Comparison of ENCODE assay signal across 8 mouse cellular contexts in the genomic region with DNA sequence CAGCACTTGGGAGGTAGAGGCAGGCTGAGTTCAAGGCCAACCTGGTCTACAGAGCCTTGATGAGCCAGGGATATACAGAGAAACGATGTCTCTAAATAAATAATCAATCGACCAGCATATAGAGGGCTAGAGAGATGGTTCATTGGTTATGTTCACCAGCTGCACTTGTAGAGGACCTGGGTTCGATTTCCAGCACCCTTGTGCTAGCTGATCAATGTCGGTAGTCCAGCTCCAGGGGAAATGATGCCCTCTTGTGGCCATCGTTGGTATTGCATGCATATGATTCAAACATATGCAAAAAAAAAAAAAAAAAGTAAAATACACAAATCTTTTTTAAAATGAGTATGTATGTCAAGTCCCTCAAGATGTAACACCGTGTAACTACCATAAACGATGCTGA. TPM values are rescaled to one million over a fixed set of nuclear protein-coding genes. Genes with fewer than 3 reads are reported as not detected.
DNase-seq lines count a peak whose midpoint lies in the region; ATAC-seq lines count a peak whose summit lies in the region.

No protein-coding gene starts in this region.

- no peak overlapping the region for H3K9ac ChIP-seq in forebrain, embryonic 14.5 days (ENCODE audit: low read length)

- no peaks in the 10 kb centered on the region for H3K36me3 ChIP-seq in forebrain, embryonic 14.5 days (ENCODE audit: control insufficient read depth, insufficient read depth, low read length)

- DNase-seq in ovary, postnatal 14 days (ENCODE audit: low spot score), result peak; percentile 64
- DNase-seq in ovary, postnatal 10 days (ENCODE audit: low spot score), result no peak
- peak; percentile 40 for DNase-seq in c-Kit-positive CD71-positive TER-119-negative erythroid progenitor cells, embryonic 14.5 days (ENCODE audit: low read depth)
- DNase-seq in forebrain, embryonic 14.5 days (ENCODE audit: low spot score), result peak; percentile 66
- peak; percentile 34 to 57 for DNase-seq in lung, adult 18-20 months
- peak; percentile 81 for DNase-seq in retina, embryonic 14.5 days (ENCODE audit: low spot score)
- no peak for DNase-seq in ovary, postnatal 36 days (ENCODE audit: low spot score)

- H3K27me3 ChIP-seq in forebrain, embryonic 14.5 days (replicated peaks; ENCODE audit: control insufficient read depth, insufficient read depth, low read length), result no peaks in the 10 kb centered on the region

- H3K4me2 ChIP-seq in forebrain, embryonic 14.5 days (ENCODE audit: low read length), result peak overlapping the region; percentile 61

- 0 out of 2 replicates have a peak, but pooled peaks cover 3% of the 10 kb centered on the region for H3K4me1 ChIP-seq in forebrain, embryonic 14.5 days (ENCODE audit: control insufficient read depth, insufficient read depth, low read length)

- H3K9me3 ChIP-seq in forebrain, embryonic 14.5 days (replicated peaks; ENCODE audit: control insufficient read depth, low read length), result no peaks in the 10 kb centered on the region

- ATAC-seq in forebrain, embryonic 14.5 days, result peak; percentile 8
- ATAC-seq in inflammation-experienced regulatory T-cells, adult 6 months, result peak; percentile 4

- peak overlapping the region; percentile 94 for H3K27ac ChIP-seq in forebrain, embryonic 14.5 days (ENCODE audit: low read depth, low read length)

- H3K4me3 ChIP-seq in forebrain, embryonic 14.5 days (ENCODE audit: low read depth, low read length), result peak overlapping the region; percentile 87

- WGBS in forebrain, embryonic 14.5 days, result 23% methylated on average over 7 of the region's 7 CpGs

RNA-seq across cellular contexts. Expression of gene Atp9a, which starts 0.4 kb away (rescaled TPM):
- 42.4 and 46.2 TPM in 2 replicates for polyA plus RNA-seq in forebrain, embryonic 14.5 days (2014; fragmentation: Nextera tagmentation; extraction: Ambion mirVana)
- 10 to 100 TPM in 2 of 3 experiments, 1 to 10 TPM in 1; 6.8 to 11.0 (median 10.6) TPM for polyA plus RNA-seq in inflammation-experienced regulatory T-cells, adult 6 months (2017; shearing (Covaris generic))

RNA-seq across cellular contexts. Expression of gene Sall4, which starts 25.1 kb away (rescaled TPM):
- 0.71 and 1.1 TPM in 2 replicates for polyA plus RNA-seq in forebrain, embryonic 14.5 days (2014; fragmentation: Nextera tagmentation; extraction: Ambion mirVana)
- polyA plus RNA-seq in inflammation-experienced regulatory T-cells, adult 6 months (2017; shearing (Covaris generic)), result under 1 TPM in 1 of 3 experiments, not detected in 2; 0.13 TPM

Comparison
In these comparisons a context has a peak if more than half of its experiments do, and no peak if none do; other contexts are left out.
1. DNase-seq: peak in ovary, postnatal 14 days (single experiment), c-Kit-positive CD71-positive TER-119-negative erythroid progenitor cells, embryonic 14.5 days (single experiment), forebrain, embryonic 14.5 days (single experiment), lung, adult 18-20 months (2 of 2) and retina, embryonic 14.5 days (single experiment); none in ovary, postnatal 10 days (single experiment) and ovary, postnatal 36 days (single experiment).